Mouse (Mus musculus) monocyte, adult 59 days (primary cell): ENCODE measurements around the gene Tmem54. TPM values are rescaled to one million over a fixed set of nuclear protein-coding genes. Genes with fewer than 3 reads are reported as not detected.

Experiments used
- total RNA-seq, 2 experiments: library from RNA; stranded (reverse); gene quantifications; one replicate each; pipeline ENCODE4 v1.2.4; 2023

The Tmem54 gene
- not detected for total RNA-seq

DNA sequence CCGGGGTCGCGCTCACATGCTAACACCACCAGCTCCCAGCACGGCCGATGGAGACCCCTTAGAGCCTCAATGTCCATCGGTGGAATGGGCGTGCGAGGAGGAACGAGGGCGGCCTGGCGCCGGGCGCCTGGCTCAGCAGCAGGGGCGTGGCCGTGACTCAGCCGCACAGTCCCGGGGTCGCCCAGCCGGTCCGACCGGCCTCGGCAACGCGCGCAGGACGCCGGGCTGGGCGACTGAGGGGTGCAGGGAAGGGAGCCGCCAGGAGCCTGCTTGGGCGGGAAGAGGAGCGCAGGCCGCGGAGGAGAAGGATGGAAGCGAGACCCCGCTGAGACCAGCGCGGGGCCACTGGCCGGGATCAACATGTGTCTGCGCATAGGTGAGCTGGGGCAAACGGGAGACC lies at the start of gene Tmem54:
Gene Tmem54, plus strand, starts transcription at position 193 of the 400 bp plus-strand sequence.

DNA sequence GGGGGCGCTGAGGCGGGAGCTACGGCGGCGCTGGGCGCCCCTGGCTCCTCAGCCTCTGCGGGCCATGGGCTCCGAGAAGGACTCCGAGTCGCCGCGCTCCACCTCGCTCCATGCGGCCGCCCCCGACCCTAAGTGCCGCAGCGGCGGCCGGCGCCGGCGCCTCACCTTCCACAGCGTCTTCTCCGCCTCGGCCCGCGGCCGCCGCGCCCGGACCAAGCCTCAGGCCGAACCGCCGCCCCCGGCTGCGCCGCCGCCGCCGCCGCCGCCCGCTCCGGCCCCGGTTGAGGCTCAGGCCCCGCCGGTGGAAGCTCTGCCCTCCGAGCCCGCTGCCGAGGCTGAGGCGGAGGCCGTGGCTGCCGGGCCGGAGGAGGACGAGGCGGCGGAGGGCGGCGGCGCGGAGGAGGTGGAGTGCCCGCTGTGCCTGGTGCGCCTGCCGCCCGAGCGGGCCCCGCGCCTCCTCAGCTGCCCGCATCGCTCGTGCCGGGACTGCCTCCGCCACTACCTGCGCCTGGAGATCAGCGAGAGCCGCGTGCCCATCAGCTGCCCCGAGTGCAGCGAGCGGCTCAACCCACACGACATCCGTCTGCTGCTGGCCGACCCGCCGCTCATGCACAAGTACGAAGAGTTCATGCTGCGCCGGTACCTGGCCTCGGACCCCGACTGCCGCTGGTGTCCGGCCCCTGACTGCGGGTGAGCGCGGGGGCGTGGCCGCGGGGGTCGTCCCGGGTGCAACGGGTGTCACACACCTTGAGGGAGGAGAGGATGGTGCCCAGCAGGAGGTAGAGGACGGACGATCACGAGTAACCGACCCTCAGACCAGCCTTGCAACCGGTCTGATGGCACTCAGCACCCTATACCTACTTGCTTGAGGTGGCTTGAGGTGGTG lies 46.9 kb upstream of the Tmem54 start, which contains the start of gene Rnf19b:
Gene Rnf19b, plus strand, starts transcription at position 65 of the 886 bp plus-strand sequence.

DNA sequence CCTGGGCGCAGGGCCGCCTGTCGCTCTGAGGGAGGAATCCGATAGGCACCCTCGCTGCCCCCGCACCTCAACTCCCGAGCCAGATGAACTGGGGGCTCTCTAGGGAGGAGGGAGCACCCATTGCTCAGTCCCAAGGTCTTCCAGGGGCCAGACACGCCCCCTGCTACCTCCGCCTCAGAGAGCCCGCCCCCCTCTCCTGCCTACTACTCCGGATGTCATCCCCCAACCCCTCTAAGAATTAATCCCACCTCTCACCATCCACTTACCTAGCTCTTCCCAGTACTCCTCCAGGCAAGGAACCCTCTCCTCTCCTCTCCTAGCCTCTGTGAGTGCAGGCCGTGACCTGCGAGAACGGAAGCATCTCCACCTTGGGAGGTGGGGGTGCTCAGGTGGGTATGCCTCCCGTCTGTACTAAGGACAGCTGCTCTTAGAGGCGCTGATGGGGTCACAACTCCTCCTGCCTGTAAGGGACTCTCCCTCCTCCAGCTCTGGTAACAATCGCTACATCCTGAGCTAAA lies 16.3 kb downstream of the Tmem54 start, which contains the start of gene Hpca:
Gene Hpca, minus strand, starts transcription at position 468 of the 518 bp plus-strand sequence.

DNA sequence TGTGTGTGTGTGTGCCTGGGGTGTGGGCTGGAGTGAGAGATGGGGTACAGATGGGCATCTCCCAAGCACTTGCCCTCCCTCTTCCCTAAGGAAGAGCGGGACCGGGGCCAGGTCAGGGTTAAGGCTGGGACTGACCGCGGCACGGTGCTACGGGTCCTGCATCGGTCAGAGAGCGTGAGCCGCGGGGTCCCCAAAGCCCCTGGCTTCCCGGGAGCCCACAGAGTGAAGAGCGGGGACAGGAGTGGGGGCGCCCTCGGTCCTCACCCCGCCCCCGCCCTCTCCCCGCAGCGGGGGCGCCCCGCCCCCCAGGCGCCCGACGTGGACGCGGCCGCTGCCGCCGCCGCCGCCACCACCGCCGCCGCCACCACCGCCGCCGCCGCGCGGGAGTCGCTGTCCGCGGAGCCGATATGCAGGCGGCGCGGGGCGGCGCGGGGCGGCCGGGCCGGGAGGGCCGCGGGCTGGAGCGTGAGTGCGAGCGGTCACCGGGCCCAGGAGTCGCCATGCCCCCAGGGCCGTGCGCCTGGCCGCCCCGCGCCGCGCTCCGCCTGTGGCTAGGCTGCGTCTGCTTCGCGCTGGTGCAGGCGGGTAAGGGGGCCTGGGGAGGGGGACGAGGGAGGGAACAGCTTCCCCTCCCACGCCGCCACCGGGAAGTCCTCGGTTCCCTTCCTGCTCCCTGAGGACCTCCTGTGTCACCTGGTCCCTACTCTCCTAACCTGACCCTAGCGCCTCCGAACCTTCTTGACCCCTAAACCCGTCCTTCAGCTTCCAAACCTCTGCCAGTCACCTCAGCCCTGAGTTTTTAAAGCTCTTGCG lies 31.4 kb downstream of the Tmem54 start, which contains the start of gene Fndc5:
Gene Fndc5, plus strand, starts transcription at position 421 of the 813 bp plus-strand sequence.

Other genes starting within 250 kb of the Tmem54 start
- 1 to 10 TPM; 6.3 to 7.3 TPM for gene Trim62, start 222.0 kb upstream of the Tmem54 start, total RNA-seq
- gene Azin2, start 143.1 kb upstream of the Tmem54 start, total RNA-seq, result 1 to 10 TPM; 5.9 to 8.1 TPM
- 10 to 100 TPM; 80.6 to 81.9 TPM for gene Ak2, start 113.6 kb upstream of the Tmem54 start, total RNA-seq
- 100 to 1,000 TPM; 314 to 328 TPM for gene Rnf19b, start 47.3 kb upstream of the Tmem54 start, total RNA-seq
- not detected for gene Hpca, start 16.5 kb downstream of the Tmem54 start, total RNA-seq
- not detected for gene Fndc5, start 31.5 kb downstream of the Tmem54 start, total RNA-seq
- 10 to 100 TPM; 17.5 to 18.9 TPM for gene S100pbp, start 84.2 kb downstream of the Tmem54 start, total RNA-seq
- gene Yars, start 84.2 kb downstream of the Tmem54 start, total RNA-seq, result 10 to 100 TPM; 30.6 to 40.5 TPM
- gene C77080, start 155.9 kb downstream of the Tmem54 start, total RNA-seq, result under 1 TPM; 0.09 to 0.10 TPM
- not detected for gene Sync, start 182.1 kb downstream of the Tmem54 start, total RNA-seq
- 10 to 100 TPM; 91.3 to 97.8 TPM for gene Rbbp4, start 229.8 kb downstream of the Tmem54 start, total RNA-seq
- gene Zbtb8os, start 230.1 kb downstream of the Tmem54 start, total RNA-seq, result 10 to 100 TPM; 35.9 to 41.4 TPM